Mouse (Mus musculus): ENCODE results near the gene Bag5. TPM values are rescaled to one million over a fixed set of nuclear protein-coding genes. Genes with fewer than 3 reads are reported as not detected.
A peak's percentile ranks its signal among the peaks of the same experiment; 100 is the strongest.
"Not testable (repeated sequence)": the region's sequence is repeated elsewhere in the genome, so short reads cannot be mapped to it uniquely, and the experiment has no call there.

The Bag5 gene
- polyA plus RNA-seq, 1 experiment = 35.9 TPM

GRCm38 (mm10) chr12:111724638-111725337 is 11.7 kb upstream of the Bag5 start:
- no peak for TF ChIP-seq CTCF (IDR thresholded peaks at IDR 0.05; ENCODE audit: borderline replicate concordance, insufficient read depth, low read length)
- TF ChIP-seq POLR2A (IDR thresholded peaks at IDR 0.05; ENCODE audit: low read depth, low read length) = no peak
- Histone ChIP-seq H3K4me1 (ENCODE audit: control insufficient read depth, insufficient read depth, low read length) (no peaks in the 10 kb centered on the region), H3K27ac (ENCODE audit: insufficient read depth, low read length) (no peak overlapping the region), H3K4me3 (ENCODE audit: insufficient read depth, low read length) (no peak overlapping the region)

- Histone ChIP-seq H3K4me1 (ENCODE audit: control insufficient read depth, insufficient read depth, low read length) (no peaks in the 10 kb centered on the region), H3K27ac (ENCODE audit: insufficient read depth, low read length) (no peak overlapping the region), H3K4me3 (ENCODE audit: insufficient read depth, low read length) (no peak overlapping the region)
- TF ChIP-seq CTCF (IDR thresholded peaks at IDR 0.05; ENCODE audit: borderline replicate concordance, insufficient read depth, low read length) (no peak), POLR2A (IDR thresholded peaks at IDR 0.05; ENCODE audit: low read depth, low read length) (no peak)
Measured at GRCm38 (mm10) chr12:111722654-111723053, 9.6 kb upstream of the Bag5 start.

GRCm38 (mm10) chr12:111720222-111720621 is 7.2 kb upstream of the Bag5 start:
- no peak overlapping the region for H3K4me3 ChIP-seq (ENCODE audit: insufficient read depth, low read length)
- no peak overlapping the region for H3K27ac ChIP-seq (ENCODE audit: insufficient read depth, low read length)
- no peak for TF ChIP-seq POLR2A (IDR thresholded peaks at IDR 0.05; ENCODE audit: low read depth, low read length)
- TF ChIP-seq CTCF (IDR thresholded peaks at IDR 0.05; ENCODE audit: borderline replicate concordance, insufficient read depth, low read length) = no peak
- no peaks in the 10 kb centered on the region for H3K4me1 ChIP-seq (ENCODE audit: control insufficient read depth, insufficient read depth, low read length)

- no peak overlapping the region for H3K27ac ChIP-seq (ENCODE audit: insufficient read depth, low read length)
- no peak for TF ChIP-seq CTCF (IDR thresholded peaks at IDR 0.05; ENCODE audit: borderline replicate concordance, insufficient read depth, low read length)
- no peak for TF ChIP-seq POLR2A (IDR thresholded peaks at IDR 0.05; ENCODE audit: low read depth, low read length)
- H3K4me3 ChIP-seq (ENCODE audit: insufficient read depth, low read length) = no peak overlapping the region
- no peaks in the 10 kb centered on the region for H3K4me1 ChIP-seq (ENCODE audit: control insufficient read depth, insufficient read depth, low read length)
Measured at GRCm38 (mm10) chr12:111718656-111719055, 5.6 kb upstream of the Bag5 start.

GRCm38 (mm10) chr12:111716505-111716904 is 3.4 kb upstream of the Bag5 start:
- Histone ChIP-seq H3K4me1 (ENCODE audit: control insufficient read depth, insufficient read depth, low read length) (peaks cover 4% of the 10 kb centered on the region; the same call in 1 of the 2 replicates), H3K27ac (ENCODE audit: insufficient read depth, low read length) (no peak overlapping the region), H3K4me3 (ENCODE audit: insufficient read depth, low read length) (no peak overlapping the region)
- TF ChIP-seq POLR2A (IDR thresholded peaks at IDR 0.05; ENCODE audit: low read depth, low read length) = no peak
- no peak for TF ChIP-seq CTCF (IDR thresholded peaks at IDR 0.05; ENCODE audit: borderline replicate concordance, insufficient read depth, low read length)

GRCm38 (mm10) chr12:111713880-111714279 is 823 bp upstream of the Bag5 start:
- H3K4me1 ChIP-seq (ENCODE audit: control insufficient read depth, insufficient read depth, low read length); H3K27ac ChIP-seq (ENCODE audit: insufficient read depth, low read length): not testable (repeated sequence)
- H3K4me3 ChIP-seq (ENCODE audit: insufficient read depth, low read length) = 0 out of 2 replicates have a peak overlapping the region, but pooled peaks have one; percentile 4

GRCm38 (mm10) chr12:111712476-111712875 is 581 bp downstream of the Bag5 start:
- Histone ChIP-seq H3K4me3 (ENCODE audit: insufficient read depth, low read length) (peak overlapping the region; percentile 71), H3K4me1 (ENCODE audit: control insufficient read depth, insufficient read depth, low read length) (peaks cover 4% of the 10 kb centered on the region; the same call in 1 of the 2 replicates), H3K27ac (ENCODE audit: insufficient read depth, low read length) (peak overlapping the region; percentile 25; the same call in 1 of the 2 replicates)
- TF ChIP-seq POLR2A (IDR thresholded peaks at IDR 0.05; ENCODE audit: low read depth, low read length) = no peak
- no peak for TF ChIP-seq CTCF (IDR thresholded peaks at IDR 0.05; ENCODE audit: borderline replicate concordance, insufficient read depth, low read length)

GRCm38 (mm10) chr12:111710091-111710490 is 3.0 kb downstream of the Bag5 start:
- Histone ChIP-seq H3K27ac (ENCODE audit: insufficient read depth, low read length) (no peak overlapping the region), H3K4me3 (ENCODE audit: insufficient read depth, low read length) (no peak overlapping the region), H3K4me1 (ENCODE audit: control insufficient read depth, insufficient read depth, low read length) (peaks cover 13% of the 10 kb centered on the region)
- no peak for TF ChIP-seq CTCF (IDR thresholded peaks at IDR 0.05; ENCODE audit: borderline replicate concordance, insufficient read depth, low read length)
- TF ChIP-seq POLR2A (IDR thresholded peaks at IDR 0.05; ENCODE audit: low read depth, low read length) = no peak

- TF ChIP-seq POLR2A (IDR thresholded peaks at IDR 0.05; ENCODE audit: low read depth, low read length) (no peak), CTCF (IDR thresholded peaks at IDR 0.05; ENCODE audit: borderline replicate concordance, insufficient read depth, low read length) (no peak)
- Histone ChIP-seq H3K4me1 (ENCODE audit: control insufficient read depth, insufficient read depth, low read length) (peaks cover 19% of the 10 kb centered on the region), H3K27ac (ENCODE audit: insufficient read depth, low read length) (no peak overlapping the region), H3K4me3 (ENCODE audit: insufficient read depth, low read length) (no peak overlapping the region)
Measured at GRCm38 (mm10) chr12:111708181-111708580, 4.9 kb downstream of the Bag5 start.

GRCm38 (mm10) chr12:111705186-111705973 is 7.7 kb downstream of the Bag5 start:
- TF ChIP-seq POLR2A (IDR thresholded peaks at IDR 0.05; ENCODE audit: low read depth, low read length) (no peak), CTCF (IDR thresholded peaks at IDR 0.05; ENCODE audit: borderline replicate concordance, insufficient read depth, low read length) (no peak)
- H3K4me3 ChIP-seq (ENCODE audit: insufficient read depth, low read length) = no peak overlapping the region
- peak overlapping the region; percentile 95 for H3K27ac ChIP-seq (ENCODE audit: insufficient read depth, low read length)
- H3K4me1 ChIP-seq (ENCODE audit: control insufficient read depth, insufficient read depth, low read length) = peaks cover 15% of the 10 kb centered on the region
